Mouse (Mus musculus) embryonic facial prominence, embryonic 12.5 days (tissue): Measurements from ENCODE around the gene Rpap3. TPM values are rescaled to one million over a fixed set of nuclear protein-coding genes. Genes with fewer than 3 reads are reported as not detected.
A peak's percentile ranks its signal among the peaks of the same experiment; 100 is the strongest.

Source experiments
- ATAC-seq: fragments of 200-750 bp; cut with Nextera tagmentation; 2 replicates; pipeline ENCODE4 v1.8.0; 2017; ENCODE audit not compliant: insufficient number of reproducible peaks, insufficient read depth, low FRiP score, low TSS enrichment
- H3K27ac ChIP-seq: fragments of 300-500 bp; sonication (generic); 2 replicates; pipeline ENCODE4 v1.5.1; 2016; ENCODE audit warnings: mild to moderate bottlenecking
- H3K27me3 ChIP-seq: fragments of 300-500 bp; sonication (generic); 2 replicates; pipeline ENCODE4 v1.6.1; 2016; ENCODE audit warnings: mild to moderate bottlenecking, moderate library complexity
- H3K36me3 ChIP-seq: fragments of 300-500 bp; sonication (generic); 2 replicates; pipeline ENCODE4 v1.6.1; 2016; ENCODE audit warnings: mild to moderate bottlenecking
- H3K4me1 ChIP-seq: fragments of 300-500 bp; sonication (generic); 2 replicates; pipeline ENCODE4 v1.6.1; 2016
- H3K4me2 ChIP-seq: fragments of 300-500 bp; sonication (generic); replicated peaks from 2 replicates; pipeline ENCODE4 v1.6.1; 2016; ENCODE audit warnings: mild to moderate bottlenecking, moderate library complexity
- H3K4me3 ChIP-seq: fragments of 300-500 bp; sonication (generic); 2 replicates; pipeline ENCODE4 v1.5.1; 2016; ENCODE audit warnings: mild to moderate bottlenecking
- H3K9ac ChIP-seq: fragments of 300-500 bp; sonication (generic); 2 replicates; pipeline ENCODE4 v1.6.1; 2016; ENCODE audit warnings: mild to moderate bottlenecking, moderate library complexity
- H3K9me3 ChIP-seq: fragments of 300-500 bp; sonication (generic); 2 replicates; pipeline ENCODE4 v1.6.1; 2016; ENCODE audit warnings: mild to moderate bottlenecking, moderate library complexity
- WGBS: fragments of 180-500 bp; shearing (Covaris S2); methylation state at CpG from one replicate; pipeline ENCODE4 v1.1.7; 2016; 5-methylcytosine and 5-hydroxymethylcytosine counted together
- polyA plus RNA-seq: library from polyadenylated mRNA; unstranded; fragments of >200 nt; fragmentation: Nextera tagmentation; extraction: Ambion mirVana; gene quantifications from 2 replicates; pipeline ENCODE4 v1.2.1, GENCODE M21; 2016

Rpap3 gene
- polyA plus RNA-seq, 1 experiment from 2014 or later: 38.0 TPM

DNA sequence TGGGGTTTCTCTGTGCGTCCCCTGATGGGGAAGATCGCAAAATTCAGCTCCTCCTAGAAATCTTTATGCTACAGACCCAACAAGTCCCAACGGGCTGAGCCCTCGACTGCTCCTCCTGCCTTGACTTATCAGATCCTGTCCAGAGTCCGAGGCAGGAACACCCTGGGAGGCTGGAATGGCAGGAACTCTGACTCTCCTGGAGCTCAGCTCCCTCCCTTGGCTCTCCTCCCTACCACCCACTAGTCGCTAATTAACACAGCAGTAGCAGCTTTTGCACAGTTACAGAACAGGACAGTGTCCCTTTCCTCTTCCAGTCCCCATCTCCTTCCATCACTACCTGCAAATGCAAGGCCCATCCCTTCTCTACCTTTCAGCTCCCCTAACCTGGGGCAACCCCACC, 24.7 kb upstream of the Rpap3 start:
- Histone ChIP-seq H3K27ac (no peak overlapping the region), H3K27me3 (no peaks in the 10 kb centered on the region), H3K4me3 (no peak overlapping the region), H3K9me3 (no peaks in the 10 kb centered on the region), H3K4me2 (no peak overlapping the region), H3K4me1 (no peaks in the 10 kb centered on the region), H3K36me3 (no peaks in the 10 kb centered on the region), H3K9ac (no peak overlapping the region)
- 47% methylated on average over 6 of the region's 6 CpGs for WGBS
- ATAC-seq: no peak

DNA sequence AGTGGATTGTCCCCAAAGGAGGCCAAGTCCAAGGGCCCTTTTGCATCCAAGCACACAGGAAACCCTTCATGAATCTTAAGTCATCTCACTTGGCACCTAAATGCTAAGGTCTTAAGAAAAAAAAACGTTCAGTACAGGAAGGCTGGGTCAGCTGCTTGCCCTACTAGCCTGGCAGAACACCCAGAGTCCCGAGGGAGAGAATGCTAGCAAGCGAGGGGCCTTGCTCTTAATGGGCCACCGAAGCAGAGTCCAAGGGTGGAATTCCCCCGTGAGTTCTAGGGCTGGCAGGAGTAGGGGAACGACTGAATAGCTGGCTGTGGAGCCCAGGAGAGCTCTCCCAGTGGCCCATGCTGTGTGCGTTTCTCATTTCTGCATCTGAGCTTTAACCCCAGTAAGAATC, 23.2 kb upstream of the Rpap3 start:
- no peak for ATAC-seq
- 61% methylated on average over 7 of the region's 7 CpGs for WGBS
- H3K27ac ChIP-seq: no peak overlapping the region

DNA sequence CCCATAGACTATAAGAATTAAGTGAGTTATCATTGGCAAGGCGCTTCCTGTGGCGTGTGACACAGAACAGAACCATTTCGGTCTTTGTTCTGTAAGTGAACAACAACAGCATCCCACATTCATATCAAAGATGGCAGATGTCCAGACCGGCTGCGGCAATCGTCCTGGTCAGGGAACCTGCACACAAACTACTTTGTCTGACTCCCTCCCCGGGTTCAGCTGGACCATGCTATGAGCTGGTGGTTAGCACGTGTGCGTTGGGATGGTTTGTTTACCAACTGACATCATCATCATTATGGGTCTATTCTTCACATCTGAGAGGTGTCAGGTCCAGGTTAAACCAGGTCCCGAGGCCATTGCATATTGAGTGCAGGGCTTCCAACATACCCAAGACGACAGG, 22.8 kb upstream of the Rpap3 start:
- Histone ChIP-seq H3K36me3 (no peaks in the 10 kb centered on the region), H3K9me3 (no peaks in the 10 kb centered on the region), H3K4me1 (no peaks in the 10 kb centered on the region), H3K27ac (no peak overlapping the region), H3K9ac (no peak overlapping the region), H3K4me3 (no peak overlapping the region), H3K4me2 (no peak overlapping the region), H3K27me3 (no peaks in the 10 kb centered on the region)
- no peak for ATAC-seq
- 88% methylated on average over 11 of the region's 11 CpGs for WGBS

More for the DNA sequence above, 23.2 kb upstream of the Rpap3 start:
- Histone ChIP-seq H3K4me3 (no peak overlapping the region), H3K4me2 (no peak overlapping the region), H3K36me3 (no peaks in the 10 kb centered on the region), H3K4me1 (no peaks in the 10 kb centered on the region), H3K9ac (no peak overlapping the region), H3K9me3 (no peaks in the 10 kb centered on the region), H3K27me3 (no peaks in the 10 kb centered on the region)

DNA sequence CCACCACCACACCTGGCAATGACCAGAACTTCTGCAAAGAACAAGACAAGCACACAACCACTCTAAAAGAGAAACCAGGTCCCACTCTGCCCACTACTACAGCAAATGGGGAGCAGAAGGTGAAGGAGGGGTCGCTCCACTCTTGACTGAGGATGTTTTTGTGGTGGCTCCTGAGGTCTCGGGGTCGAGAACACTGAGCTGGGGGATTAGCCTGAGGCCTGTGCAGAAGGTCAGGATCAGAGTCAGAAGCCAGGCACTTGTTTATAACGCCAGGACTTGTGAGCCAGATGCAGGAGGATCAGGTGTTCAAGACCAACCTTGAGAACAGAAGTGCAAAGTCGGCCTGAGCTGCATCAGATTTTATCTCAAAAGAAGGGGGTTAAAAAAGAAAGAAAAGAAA, 21.9 kb upstream of the Rpap3 start:
- 44% methylated on average over 5 of the region's 5 CpGs for WGBS
- H3K4me1 ChIP-seq: no peaks in the 10 kb centered on the region
- H3K27ac ChIP-seq: no peak overlapping the region
- no peak overlapping the region for H3K4me2 ChIP-seq
- no peak overlapping the region for H3K4me3 ChIP-seq
- H3K9me3 ChIP-seq: no peaks in the 10 kb centered on the region
- no peaks in the 10 kb centered on the region for H3K36me3 ChIP-seq
- no peaks in the 10 kb centered on the region for H3K27me3 ChIP-seq
- ATAC-seq: no peak
- H3K9ac ChIP-seq: no peak overlapping the region

DNA sequence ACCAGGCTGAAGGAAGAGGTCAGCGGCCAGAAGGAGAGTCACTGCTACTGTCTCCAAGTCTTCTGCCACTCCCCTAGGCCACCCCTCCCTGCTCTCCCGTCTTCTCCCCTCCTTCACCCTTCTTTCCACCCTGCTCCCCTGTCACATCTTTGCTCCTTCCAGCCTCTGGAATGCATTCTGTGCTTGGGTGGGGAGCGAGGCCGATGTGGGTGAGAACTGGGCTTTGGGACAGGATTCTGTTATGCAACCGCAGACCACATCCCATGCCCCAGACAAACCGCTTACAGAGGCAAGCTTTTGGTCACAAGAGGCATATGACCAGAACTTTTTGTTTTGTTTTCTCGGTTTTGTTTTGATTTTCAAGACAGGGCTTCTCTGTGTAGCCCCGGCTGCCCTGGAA, 21.4 kb upstream of the Rpap3 start:
- no peaks in the 10 kb centered on the region for H3K27me3 ChIP-seq
- no peak overlapping the region for H3K9ac ChIP-seq
- H3K4me2 ChIP-seq: no peak overlapping the region
- H3K4me1 ChIP-seq: no peaks in the 10 kb centered on the region
- no peak overlapping the region for H3K4me3 ChIP-seq
- H3K27ac ChIP-seq: no peak overlapping the region
- H3K9me3 ChIP-seq: no peaks in the 10 kb centered on the region
- ATAC-seq: no peak
- H3K36me3 ChIP-seq: no peaks in the 10 kb centered on the region
- 67% methylated on average over 8 of the region's 8 CpGs for WGBS

DNA sequence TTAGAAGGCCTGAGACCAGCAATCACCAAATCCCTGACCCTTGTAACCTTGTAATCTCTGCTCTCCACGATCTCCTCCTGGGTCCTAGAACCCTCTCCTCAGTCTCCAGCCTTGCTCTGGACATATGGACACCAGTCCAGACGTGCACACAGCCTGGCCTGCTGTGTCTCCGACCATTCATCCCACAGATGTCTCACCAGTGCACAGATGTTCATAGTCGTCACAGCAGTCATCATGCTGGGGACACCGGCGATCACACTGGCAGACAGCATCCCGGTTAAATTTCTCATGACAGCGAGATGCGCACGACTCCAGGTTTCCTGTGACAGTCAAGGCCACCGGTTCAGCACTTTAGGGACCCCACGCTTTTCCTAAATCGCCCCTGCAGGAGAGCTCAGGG, 20.7 kb upstream of the Rpap3 start:
- no peak overlapping the region for H3K4me2 ChIP-seq
- H3K27ac ChIP-seq: no peak overlapping the region
- 70% methylated on average over 13 of the region's 13 CpGs for WGBS
- H3K4me3 ChIP-seq: no peak overlapping the region
- H3K4me1 ChIP-seq: peaks cover 2% of the 10 kb centered on the region; the same call in 1 of the 2 replicates
- ATAC-seq: no peak
- H3K9ac ChIP-seq: no peak overlapping the region
- H3K9me3 ChIP-seq: no peaks in the 10 kb centered on the region
- no peaks in the 10 kb centered on the region for H3K27me3 ChIP-seq
- no peaks in the 10 kb centered on the region for H3K36me3 ChIP-seq

DNA sequence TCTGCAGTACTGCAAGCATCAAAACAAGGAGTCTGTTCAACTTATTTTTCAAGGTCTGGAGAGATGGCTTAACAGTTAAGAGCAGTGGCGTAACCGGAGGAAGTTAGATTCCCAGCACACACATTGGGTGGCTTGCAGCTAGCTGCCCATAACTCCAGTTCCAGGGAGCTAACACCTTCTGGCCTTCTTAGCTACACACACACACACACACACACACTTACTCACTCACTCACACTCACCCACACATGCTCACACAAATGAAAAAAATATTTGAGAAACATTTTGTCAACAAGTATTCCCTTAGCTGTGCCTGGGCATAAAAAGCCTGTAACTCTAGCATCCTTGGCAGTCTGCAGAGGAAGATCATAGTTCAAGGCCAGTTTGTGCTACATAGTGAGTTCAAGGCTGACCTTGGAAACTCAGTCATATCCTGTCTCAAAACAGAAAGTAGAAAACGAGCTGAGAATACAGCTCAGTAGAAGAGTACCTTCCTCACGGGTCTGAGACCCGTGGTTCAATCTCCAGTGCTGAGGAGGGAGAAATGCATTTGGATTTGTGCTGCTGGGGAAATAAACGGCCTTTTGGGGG, 19.7 kb upstream of the Rpap3 start:
- no peak overlapping the region for H3K9ac ChIP-seq
- WGBS: 77% methylated on average over 6 of the region's 6 CpGs
- no peaks in the 10 kb centered on the region for H3K27me3 ChIP-seq
- no peak overlapping the region for H3K4me2 ChIP-seq
- no peaks in the 10 kb centered on the region for H3K9me3 ChIP-seq
- H3K4me3 ChIP-seq: no peak overlapping the region
- H3K36me3 ChIP-seq: no peaks in the 10 kb centered on the region
- ATAC-seq: no peak
- peaks cover 5% of the 10 kb centered on the region for H3K4me1 ChIP-seq
- no peak overlapping the region for H3K27ac ChIP-seq

DNA sequence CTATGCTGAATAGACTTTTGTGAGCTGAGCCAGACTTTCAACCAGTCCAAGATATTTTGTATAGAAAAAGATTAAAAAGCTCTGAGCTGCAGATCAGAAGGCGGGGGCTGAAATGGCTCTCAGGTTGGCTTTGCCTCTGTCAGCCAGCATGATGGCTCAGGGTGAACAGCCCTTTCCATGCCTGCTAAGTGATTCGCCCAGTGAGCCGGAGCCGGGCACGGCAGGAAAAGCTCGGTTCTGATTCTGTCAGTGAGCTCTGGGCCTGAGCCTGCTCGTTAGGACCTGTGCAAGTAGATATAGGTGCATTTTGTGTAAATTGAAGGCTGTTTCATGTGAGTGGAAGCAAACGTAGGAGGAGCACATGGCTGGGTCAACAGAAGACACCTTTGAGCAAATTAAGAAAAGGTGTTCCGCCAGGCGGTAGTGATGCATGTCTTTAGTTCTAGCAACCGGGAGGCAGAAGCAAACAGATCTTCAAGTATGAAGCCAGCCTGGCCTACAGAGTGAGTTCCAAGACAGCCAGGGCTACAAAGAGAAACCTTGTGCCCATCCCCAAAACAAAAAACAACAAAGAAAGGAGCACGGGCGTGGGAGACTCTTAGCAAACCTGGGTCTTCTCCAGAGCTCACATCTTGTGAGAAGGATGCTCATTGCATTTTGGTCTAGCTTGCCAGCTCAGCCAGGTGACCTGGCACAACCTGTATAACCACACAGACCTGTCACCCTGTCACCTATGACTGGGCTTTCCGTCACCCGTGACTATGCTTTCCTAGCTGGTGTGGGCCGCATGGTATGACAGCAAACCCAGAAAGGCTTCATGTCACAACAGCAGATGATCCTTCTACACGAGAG, 18.9 kb upstream of the Rpap3 start:
- 84% methylated on average over 17 of the region's 17 CpGs for WGBS
- Histone ChIP-seq H3K27me3 (no peaks in the 10 kb centered on the region), H3K36me3 (no peaks in the 10 kb centered on the region), H3K4me2 (no peak overlapping the region), H3K9me3 (no peaks in the 10 kb centered on the region), H3K27ac (no peak overlapping the region), H3K4me1 (peaks cover 5% of the 10 kb centered on the region), H3K9ac (no peak overlapping the region), H3K4me3 (no peak overlapping the region)
- ATAC-seq: no peak

DNA sequence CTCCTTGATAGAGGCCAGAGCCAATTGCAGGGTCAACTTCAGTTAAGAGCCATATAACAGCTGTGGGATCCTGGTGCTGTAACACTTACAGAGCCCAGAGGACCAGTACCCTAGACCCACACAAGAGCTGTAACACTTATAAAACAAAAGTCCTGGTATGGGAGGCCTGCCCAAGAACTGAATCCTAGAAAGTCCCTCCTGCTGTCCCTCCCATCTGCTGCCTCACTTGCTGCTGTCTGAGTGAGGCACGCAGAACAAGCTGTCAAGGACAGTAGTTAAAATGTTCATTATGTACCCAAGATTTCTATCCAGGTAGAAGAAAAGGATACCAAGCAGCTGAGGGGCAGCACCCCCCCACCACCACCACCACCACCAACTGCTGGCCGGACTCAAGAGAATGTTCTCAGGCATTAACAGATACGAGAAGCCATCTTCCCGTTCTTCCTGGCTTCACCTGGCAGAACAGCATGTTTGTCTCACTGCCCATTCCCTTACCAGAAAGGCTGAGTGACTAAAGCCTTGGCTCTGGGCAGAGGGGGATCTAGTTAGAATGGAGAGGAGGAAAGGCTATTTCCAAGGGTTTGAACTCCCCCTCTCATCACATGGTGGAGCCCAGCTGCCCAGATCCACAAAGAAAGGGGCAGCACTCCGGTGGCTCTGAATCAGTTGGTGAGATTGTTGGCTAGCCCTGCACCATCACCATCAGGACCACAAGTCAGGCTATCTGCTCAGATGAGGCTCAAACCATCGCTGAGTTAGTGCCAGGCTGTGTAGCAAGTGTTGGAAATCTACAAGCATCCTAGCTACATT, 18.1 kb upstream of the Rpap3 start:
- H3K4me2 ChIP-seq: no peak overlapping the region
- H3K27ac ChIP-seq: no peak overlapping the region
- 89% methylated on average over 6 of the region's 6 CpGs for WGBS
- H3K9me3 ChIP-seq: no peaks in the 10 kb centered on the region
- ATAC-seq: no peak
- peaks cover 5% of the 10 kb centered on the region for H3K4me1 ChIP-seq
- H3K27me3 ChIP-seq: no peaks in the 10 kb centered on the region
- no peak overlapping the region for H3K9ac ChIP-seq
- H3K36me3 ChIP-seq: no peaks in the 10 kb centered on the region
- H3K4me3 ChIP-seq: no peak overlapping the region

DNA sequence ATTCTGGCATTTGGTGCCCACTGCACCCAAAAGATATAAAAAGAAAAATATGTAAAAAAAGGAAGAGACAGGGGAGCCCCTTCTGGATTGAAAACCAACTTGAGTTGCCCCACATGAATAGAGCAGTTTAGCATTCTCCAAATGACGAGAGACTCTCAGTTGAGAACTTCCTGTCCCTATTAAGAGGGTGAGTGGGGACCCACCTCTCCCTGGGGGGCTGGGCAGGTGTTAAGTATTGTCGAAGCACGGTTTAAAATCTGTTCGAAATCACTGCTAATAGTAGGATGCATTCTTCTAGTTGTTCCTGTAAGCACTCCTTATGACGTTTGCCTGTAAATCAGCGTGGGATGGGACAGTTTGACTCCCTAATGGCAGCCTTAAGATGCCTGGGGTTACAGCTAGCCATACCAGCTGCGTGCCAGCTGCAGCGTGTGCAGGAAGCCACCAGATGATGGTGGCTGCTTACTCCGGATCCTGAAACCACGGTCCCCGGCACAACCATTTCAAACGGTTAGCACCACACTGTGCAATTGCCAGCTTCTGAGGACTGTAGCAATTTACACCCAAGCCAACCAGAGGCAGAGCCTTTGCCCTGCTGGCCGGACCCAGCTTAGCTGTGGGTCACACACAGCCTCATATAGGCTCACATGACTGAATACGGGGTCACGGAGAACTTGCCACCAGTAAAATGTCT, 15.5 kb upstream of the Rpap3 start:
- H3K9ac ChIP-seq: no peak overlapping the region
- H3K27me3 ChIP-seq: no peaks in the 10 kb centered on the region
- no peak overlapping the region for H3K4me2 ChIP-seq
- no peak overlapping the region for H3K27ac ChIP-seq
- no peaks in the 10 kb centered on the region for H3K36me3 ChIP-seq
- no peaks in the 10 kb centered on the region for H3K9me3 ChIP-seq
- no peak overlapping the region for H3K4me3 ChIP-seq
- no peak for ATAC-seq
- H3K4me1 ChIP-seq: peaks cover 9% of the 10 kb centered on the region
- 59% methylated on average over 15 of the region's 15 CpGs for WGBS

DNA sequence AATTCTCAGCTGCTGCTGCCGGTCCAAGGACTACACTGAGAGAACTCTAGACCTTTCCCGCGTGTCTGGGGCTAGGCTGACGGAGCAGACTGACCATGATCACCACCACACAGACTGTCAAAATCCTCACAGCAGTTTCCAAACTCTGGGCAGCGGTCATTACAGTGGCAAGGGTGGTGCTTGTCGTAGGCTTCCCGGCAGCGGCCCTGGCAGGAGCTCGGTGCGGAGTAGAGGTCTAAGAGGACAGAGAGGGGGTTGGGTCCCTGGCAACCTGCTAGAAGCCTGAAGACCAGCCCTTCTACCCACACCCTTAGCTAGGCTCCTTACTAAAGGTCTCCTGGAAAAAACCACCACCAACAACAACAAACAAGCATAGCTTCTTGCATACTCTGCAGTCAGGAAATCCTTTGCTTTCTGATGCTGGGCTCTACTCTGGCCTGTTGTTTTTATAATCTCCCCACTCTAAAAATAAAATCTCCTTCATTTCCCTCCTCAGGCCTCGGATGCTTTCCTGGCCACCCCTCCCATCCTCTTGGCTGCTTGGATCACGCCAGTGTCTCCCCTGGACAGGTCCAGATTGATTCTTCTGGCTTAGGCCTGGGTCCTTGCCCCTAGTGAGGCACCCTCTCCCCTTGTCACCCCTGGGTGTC, 14.5 kb upstream of the Rpap3 start:
- peaks cover 9% of the 10 kb centered on the region for H3K4me1 ChIP-seq
- no peak for ATAC-seq
- no peaks in the 10 kb centered on the region for H3K9me3 ChIP-seq
- no peaks in the 10 kb centered on the region for H3K36me3 ChIP-seq
- no peak overlapping the region for H3K4me3 ChIP-seq
- no peak overlapping the region for H3K4me2 ChIP-seq
- no peak overlapping the region for H3K9ac ChIP-seq
- H3K27me3 ChIP-seq: no peaks in the 10 kb centered on the region
- H3K27ac ChIP-seq: peak overlapping the region; percentile 23; the same call in 1 of the 2 replicates
- 79% methylated on average over 12 of the region's 12 CpGs for WGBS
